Mouse (Mus musculus) liver, embryonic 12.5 days (tissue): ENCODE data around the gene Camta2. TPM values are rescaled to one million over a fixed set of nuclear protein-coding genes. Genes with fewer than 3 reads are reported as not detected.

Experiments
- ATAC-seq: fragments of 200-750 bp; cut with Nextera tagmentation; 2 replicates; pipeline ENCODE4 v1.8.0; 2017; ENCODE audit warnings: moderate number of reproducible peaks, mild to moderate bottlenecking, moderate library complexity
- H3K27ac ChIP-seq: fragments of 300-500 bp; sonication (generic); 2 replicates; pipeline ENCODE4 v1.5.1; 2016; ENCODE audit warnings: mild to moderate bottlenecking
- H3K27me3 ChIP-seq: fragments of 300-500 bp; sonication (generic); replicated peaks from 2 replicates; pipeline ENCODE4 v1.6.1; 2016; ENCODE audit warnings: mild to moderate bottlenecking, moderate library complexity
- H3K36me3 ChIP-seq: fragments of 300-500 bp; sonication (generic); 2 replicates; pipeline ENCODE4 v1.6.1; 2016; ENCODE audit warnings: mild to moderate bottlenecking, moderate library complexity
- H3K4me1 ChIP-seq: fragments of 300-500 bp; sonication (generic); 2 replicates; pipeline ENCODE4 v1.6.1; 2016
- H3K4me2 ChIP-seq: fragments of 300-500 bp; sonication (generic); 2 replicates; pipeline ENCODE4 v1.6.1; 2016; ENCODE audit warnings: mild to moderate bottlenecking, moderate library complexity
- H3K4me3 ChIP-seq: fragments of 300-500 bp; sonication (generic); 2 replicates; pipeline ENCODE4 v1.5.1; 2016; ENCODE audit warnings: mild to moderate bottlenecking, moderate library complexity
- H3K9ac ChIP-seq: fragments of 300-500 bp; sonication (generic); 2 replicates; pipeline ENCODE4 v1.6.1; 2016; ENCODE audit warnings: mild to moderate bottlenecking, moderate library complexity
- H3K9me3 ChIP-seq: fragments of 300-500 bp; sonication (generic); replicated peaks from 2 replicates; pipeline ENCODE4 v1.6.1; 2016; ENCODE audit warnings: mild to moderate bottlenecking, moderate library complexity
- WGBS: fragments of 180-500 bp; shearing (Covaris S2); methylation state at CpG from one replicate; pipeline ENCODE4 v1.1.7; 2016; ENCODE audit not compliant: insufficient replicate concordance; 5-methylcytosine and 5-hydroxymethylcytosine counted together
- polyA plus RNA-seq: library from polyadenylated mRNA; unstranded; fragments of >200 nt; fragmentation: Nextera tagmentation; extraction: Ambion mirVana; gene quantifications from 2 replicates; pipeline ENCODE4 v1.2.1, GENCODE M21; 2016

Gene Camta2
- polyA plus RNA-seq, 1 experiment from 2014 or later = 6.1 TPM

DNA sequence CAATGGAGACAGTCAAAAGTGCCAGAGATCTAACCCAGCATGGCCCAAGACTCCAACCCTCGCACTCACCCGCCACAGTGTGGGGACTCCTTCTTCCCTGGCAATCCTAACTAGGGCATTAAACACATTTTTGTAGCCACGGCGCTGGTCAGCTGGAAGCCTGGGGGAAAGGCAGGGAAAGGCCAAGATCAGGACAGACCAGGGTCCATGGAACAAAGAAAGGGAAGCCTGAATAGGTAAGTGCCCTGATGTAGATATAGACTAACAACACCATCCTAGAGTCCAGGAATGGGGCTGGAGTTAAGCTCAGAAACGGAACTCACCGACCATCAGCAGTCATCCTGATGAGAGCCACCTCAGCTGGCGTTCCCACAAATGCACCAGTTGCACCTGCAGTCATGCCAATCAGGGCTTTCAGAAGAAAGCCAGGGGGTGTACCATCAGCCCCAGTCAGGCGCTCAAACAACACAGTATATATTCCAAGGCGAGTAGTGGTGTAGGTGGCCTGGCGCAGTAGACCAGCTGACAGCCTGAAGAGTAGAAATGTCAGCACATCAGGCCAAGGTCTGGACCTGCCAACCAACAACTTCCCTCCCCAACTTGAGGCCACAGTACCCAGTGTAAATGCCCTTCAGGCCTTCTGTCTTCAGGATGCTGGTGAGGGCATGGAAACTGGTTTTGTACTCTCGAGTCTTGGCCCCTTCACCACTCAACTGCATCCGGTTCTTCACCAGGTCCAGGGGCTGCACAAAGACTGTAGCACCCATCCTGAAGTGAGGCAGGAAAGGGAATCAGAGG lies 42.2 kb downstream of the Camta2 start:
- H3K27me3 ChIP-seq = no peaks in the 10 kb centered on the region
- peaks cover 51% of the 10 kb centered on the region for H3K36me3 ChIP-seq
- peaks cover 64% of the 10 kb centered on the region for H3K4me1 ChIP-seq
- H3K4me3 ChIP-seq = peak overlapping the region; percentile 74
- no peaks in the 10 kb centered on the region for H3K9me3 ChIP-seq
- H3K9ac ChIP-seq = peak overlapping the region; percentile 87
- no peak for ATAC-seq
- peak overlapping the region; percentile 96 for H3K4me2 ChIP-seq
- 78% methylated on average over 12 of the region's 12 CpGs for WGBS
- H3K27ac ChIP-seq = peak overlapping the region; percentile 99

GRCm38 (mm10) chr11:70644564-70645103 lies 43.3 kb downstream of the Camta2 start:
- 88% methylated on average over 8 of the region's 8 CpGs for WGBS
- no peaks in the 10 kb centered on the region for H3K9me3 ChIP-seq
- peak overlapping the region; percentile 87; the same call in 1 of the 2 replicates for H3K9ac ChIP-seq
- no peak overlapping the region for H3K27ac ChIP-seq
- H3K4me2 ChIP-seq = no peak overlapping the region; the same call in 1 of the 2 replicates
- peaks cover 64% of the 10 kb centered on the region for H3K4me1 ChIP-seq
- H3K4me3 ChIP-seq = no peak overlapping the region
- no peaks in the 10 kb centered on the region for H3K27me3 ChIP-seq
- H3K36me3 ChIP-seq = peaks cover 41% of the 10 kb centered on the region
- no peak for ATAC-seq

DNA sequence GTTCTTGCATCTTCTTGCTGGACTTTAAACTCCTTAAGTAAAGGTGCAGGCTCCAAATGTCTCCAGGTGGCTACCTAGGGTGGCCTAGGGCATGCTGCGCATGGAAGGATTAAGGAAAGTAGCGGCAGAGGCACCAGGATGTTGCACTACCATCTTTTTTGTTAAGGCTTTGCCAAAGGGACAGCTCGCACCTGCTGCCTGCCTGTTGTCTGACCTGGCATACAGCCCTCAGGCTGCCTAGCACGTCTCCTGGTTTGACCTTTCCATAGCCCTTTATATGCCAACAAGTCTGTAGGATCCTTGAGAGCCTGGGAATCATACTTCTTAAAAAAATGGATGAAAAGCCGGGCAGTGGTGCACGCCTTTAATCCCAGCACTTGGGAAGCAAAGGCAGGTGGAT lies 44.9 kb downstream of the Camta2 start:
- H3K27ac ChIP-seq = peak overlapping the region; percentile 28; the same call in 1 of the 2 replicates
- H3K4me1 ChIP-seq = peaks cover 64% of the 10 kb centered on the region
- H3K36me3 ChIP-seq = peaks cover 29% of the 10 kb centered on the region
- ATAC-seq = no peak
- no peaks in the 10 kb centered on the region for H3K27me3 ChIP-seq
- 84% methylated on average over 6 of the region's 6 CpGs for WGBS
- H3K4me3 ChIP-seq = no peak overlapping the region
- no peak overlapping the region for H3K4me2 ChIP-seq
- H3K9me3 ChIP-seq = no peaks in the 10 kb centered on the region
- no peak overlapping the region for H3K9ac ChIP-seq

DNA sequence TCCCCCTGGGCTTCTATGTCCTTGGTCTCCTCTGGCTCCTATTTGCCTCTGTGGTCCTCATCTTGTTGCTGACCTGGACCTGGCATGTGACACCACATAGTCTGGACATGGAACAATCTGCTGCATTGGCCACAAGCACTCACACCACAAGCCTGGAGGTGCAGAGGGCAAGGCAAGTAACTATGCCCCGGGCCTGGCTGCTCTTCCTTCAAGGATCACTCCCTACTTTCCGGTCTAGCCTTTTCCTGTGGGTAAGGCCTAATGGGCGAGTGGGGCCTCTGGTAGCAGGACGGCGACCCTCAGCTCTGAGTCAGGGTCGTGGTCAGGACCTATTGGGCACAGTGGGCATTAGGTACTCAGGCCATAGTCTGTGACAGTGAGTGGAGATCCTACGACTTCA lies 46.7 kb downstream of the Camta2 start:
- 52% methylated on average over 7 of the region's 7 CpGs for WGBS
- H3K27me3 ChIP-seq = no peaks in the 10 kb centered on the region
- no peak overlapping the region for H3K9ac ChIP-seq
- no peak for ATAC-seq
- H3K9me3 ChIP-seq = no peaks in the 10 kb centered on the region
- no peak overlapping the region for H3K4me3 ChIP-seq
- no peak overlapping the region for H3K4me2 ChIP-seq
- peaks cover 29% of the 10 kb centered on the region for H3K36me3 ChIP-seq
- peak overlapping the region; percentile 21; the same call in 1 of the 2 replicates for H3K27ac ChIP-seq
- H3K4me1 ChIP-seq = peaks cover 74% of the 10 kb centered on the region

DNA sequence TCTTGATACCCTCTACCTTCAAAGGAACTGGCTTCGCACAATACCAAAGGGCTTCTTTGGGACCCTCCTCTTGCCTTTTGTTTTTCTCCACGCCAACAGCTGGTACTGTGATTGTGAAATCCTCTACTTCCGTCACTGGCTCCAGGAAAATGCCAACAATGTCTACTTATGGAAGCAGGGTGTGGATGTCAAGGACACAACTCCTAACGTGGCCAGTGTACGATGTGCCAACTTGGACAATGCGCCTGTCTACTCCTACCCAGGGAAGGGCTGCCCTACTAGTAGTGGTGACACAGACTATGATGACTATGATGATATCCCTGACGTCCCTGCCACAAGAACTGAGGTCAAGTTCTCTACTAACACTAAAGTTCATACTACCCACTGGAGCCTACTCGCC lies 47.9 kb downstream of the Camta2 start:
- peaks cover 22% of the 10 kb centered on the region for H3K36me3 ChIP-seq
- H3K27me3 ChIP-seq = no peaks in the 10 kb centered on the region
- peak overlapping the region; percentile 63 for H3K9ac ChIP-seq
- ATAC-seq = no peak
- H3K27ac ChIP-seq = peak overlapping the region; percentile 92
- peak overlapping the region; percentile 67 for H3K4me2 ChIP-seq
- no peak overlapping the region for H3K4me3 ChIP-seq
- 70% methylated on average over 8 of the region's 8 CpGs for WGBS
- H3K4me1 ChIP-seq = peaks cover 61% of the 10 kb centered on the region
- no peaks in the 10 kb centered on the region for H3K9me3 ChIP-seq

- WGBS = 6% methylated on average over 5 of the region's 5 CpGs
- peak within 1 kb of the TSS; percentile 67 for H3K4me2 ChIP-seq
- peaks cover 53% of the 10 kb centered on the region for H3K4me1 ChIP-seq
- ATAC-seq = peak; percentile 93
- peak within 1 kb of the TSS; percentile 63 for H3K9ac ChIP-seq
- H3K27me3 ChIP-seq = no peaks in the 10 kb centered on the region
- H3K27ac ChIP-seq = peak within 1 kb of the TSS; percentile 92
- peaks cover 11% of the 10 kb centered on the region for H3K36me3 ChIP-seq
- H3K4me3 ChIP-seq = peak within 1 kb of the TSS; percentile 35
- no peaks in the 10 kb centered on the region for H3K9me3 ChIP-seq
Measured at GRCm38 (mm10) chr11:70638714-70639278, 49.1 kb downstream of the Camta2 start, which contains the start of gene Gp1ba. Gene Gp1ba, plus strand, starts transcription at chr11:70639122.

GRCm38 (mm10) chr11:70638293-70638692 lies 49.6 kb downstream of the Camta2 start:
- ATAC-seq = no peak
- WGBS = 37% methylated on average over 1 of the region's 1 CpGs
- Histone ChIP-seq H3K4me2 (peak overlapping the region; percentile 67), H3K36me3 (peaks cover 7% of the 10 kb centered on the region), H3K9me3 (no peaks in the 10 kb centered on the region), H3K9ac (peak overlapping the region; percentile 63), H3K4me1 (peaks cover 53% of the 10 kb centered on the region), H3K27me3 (no peaks in the 10 kb centered on the region), H3K27ac (peak overlapping the region; percentile 92), H3K4me3 (peak overlapping the region; percentile 35)

- ATAC-seq = no peak
- Histone ChIP-seq H3K36me3 (peaks cover 1% of the 10 kb centered on the region), H3K4me1 (peaks cover 53% of the 10 kb centered on the region), H3K9me3 (no peaks in the 10 kb centered on the region), H3K9ac (peak overlapping the region; percentile 63; the same call in 1 of the 2 replicates), H3K27me3 (no peaks in the 10 kb centered on the region), H3K27ac (peak overlapping the region; percentile 92), H3K4me3 (no peak overlapping the region), H3K4me2 (peak overlapping the region; percentile 67)
- 82% methylated on average over 1 of the region's 1 CpGs for WGBS
Measured at GRCm38 (mm10) chr11:70637764-70638163, 50.1 kb downstream of the Camta2 start.

DNA sequence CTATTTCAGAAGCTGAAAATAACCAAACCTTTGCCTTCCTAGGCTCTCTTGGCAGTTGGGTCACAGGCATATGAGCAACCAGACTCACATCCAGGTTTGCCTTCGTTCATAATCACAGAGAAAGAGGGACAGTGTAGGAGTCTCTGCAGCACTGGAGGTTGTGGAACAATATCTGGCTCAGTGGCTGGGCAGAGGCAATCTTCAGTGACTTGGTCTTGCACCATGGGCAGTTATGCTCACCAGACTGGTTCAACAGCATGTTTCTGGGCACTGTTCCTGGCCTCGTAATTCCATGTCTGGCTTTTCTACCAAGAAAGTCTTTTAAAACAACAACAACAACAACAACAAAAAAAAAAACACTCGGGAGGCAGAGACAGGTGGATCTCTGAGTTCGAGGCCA lies 52.3 kb downstream of the Camta2 start:
- no peaks in the 10 kb centered on the region for H3K9me3 ChIP-seq
- no peak overlapping the region for H3K4me2 ChIP-seq
- H3K27ac ChIP-seq = no peak overlapping the region

DNA sequence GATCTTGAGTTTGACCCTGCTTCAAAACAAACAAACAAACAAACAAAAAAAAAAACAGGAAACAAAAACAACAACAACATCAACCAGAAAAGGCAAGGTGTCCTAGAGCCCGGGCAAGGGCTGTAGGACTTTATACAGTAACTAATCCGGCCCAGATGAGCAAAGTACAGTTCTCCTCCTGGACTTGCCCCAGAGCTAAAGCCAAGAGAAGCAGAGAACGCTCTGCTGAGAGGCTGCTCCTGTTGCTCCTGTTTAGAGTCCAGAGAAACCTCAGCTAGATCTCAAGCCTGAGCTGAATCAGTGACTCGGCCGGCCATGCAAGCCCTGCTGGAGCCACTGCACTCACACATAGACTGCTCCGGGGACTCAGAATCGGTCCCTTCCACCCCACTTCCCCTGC lies 57.8 kb downstream of the Camta2 start:
- no peaks in the 10 kb centered on the region for H3K9me3 ChIP-seq
- H3K27ac ChIP-seq = peak overlapping the region; percentile 34
- 0 out of 2 replicates have a peak, but pooled peaks have one; percentile 35 for ATAC-seq
- H3K4me3 ChIP-seq = no peak overlapping the region
- no peaks in the 10 kb centered on the region for H3K27me3 ChIP-seq
- WGBS = 30% methylated on average over 7 of the region's 7 CpGs
- H3K36me3 ChIP-seq = no peaks in the 10 kb centered on the region
- H3K4me2 ChIP-seq = peak overlapping the region; percentile 19; the same call in 1 of the 2 replicates
- peaks cover 13% of the 10 kb centered on the region for H3K4me1 ChIP-seq
- no peak overlapping the region for H3K9ac ChIP-seq

More for the DNA sequence above, 52.3 kb downstream of the Camta2 start:
- WGBS = 75% methylated on average over 4 of the region's 4 CpGs
- no peak for ATAC-seq
- Histone ChIP-seq H3K36me3 (no peaks in the 10 kb centered on the region), H3K9ac (no peak overlapping the region), H3K4me3 (no peak overlapping the region), H3K4me1 (peaks cover 42% of the 10 kb centered on the region), H3K27me3 (no peaks in the 10 kb centered on the region)

- Histone ChIP-seq H3K9ac (no peak overlapping the region), H3K36me3 (no peaks in the 10 kb centered on the region), H3K4me3 (no peak overlapping the region), H3K27ac (peak overlapping the region; percentile 20; the same call in 1 of the 2 replicates), H3K4me1 (peaks cover 13% of the 10 kb centered on the region), H3K4me2 (no peak overlapping the region), H3K27me3 (no peaks in the 10 kb centered on the region), H3K9me3 (no peaks in the 10 kb centered on the region)
- ATAC-seq = no peak
- 28% methylated on average over 5 of the region's 5 CpGs for WGBS
Measured at GRCm38 (mm10) chr11:70629557-70629956, 58.3 kb downstream of the Camta2 start.

DNA sequence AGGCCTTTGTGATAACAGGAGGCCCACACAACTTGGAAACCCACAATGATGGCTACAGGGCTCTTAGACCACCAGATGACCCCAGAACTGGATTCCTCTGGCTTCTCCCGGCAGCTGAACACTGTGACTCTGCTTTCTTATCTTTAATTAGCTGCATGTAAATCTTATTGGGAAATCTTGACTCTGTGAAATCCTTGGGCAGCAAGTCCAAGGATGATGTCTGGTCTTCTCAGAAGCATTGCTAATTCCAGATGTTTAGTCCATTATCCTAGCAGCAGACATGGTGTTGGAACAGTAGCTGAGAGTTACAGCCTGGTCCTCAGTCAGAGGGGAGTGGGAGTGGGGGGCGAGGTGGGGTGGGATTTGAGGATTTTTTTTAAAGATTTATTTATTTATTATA lies 59.5 kb downstream of the Camta2 start:
- no peak for ATAC-seq
- Histone ChIP-seq H3K27ac (no peak overlapping the region), H3K36me3 (no peaks in the 10 kb centered on the region), H3K9ac (no peak overlapping the region), H3K4me1 (peaks cover 16% of the 10 kb centered on the region), H3K4me2 (no peak overlapping the region), H3K9me3 (no peaks in the 10 kb centered on the region), H3K4me3 (no peak overlapping the region), H3K27me3 (no peaks in the 10 kb centered on the region)
- WGBS = 53% methylated on average over 2 of the region's 2 CpGs
